Mouse (Mus musculus): Measurements from ENCODE around the gene Nit2. TPM values are rescaled to one million over a fixed set of nuclear protein-coding genes. Genes with fewer than 3 reads are reported as not detected.
"Not testable (repeated sequence)": the region's sequence is repeated elsewhere in the genome, so short reads cannot be mapped to it uniquely, and the experiment has no call there.

Gene Nit2
- polyA plus RNA-seq, 1 experiment from 2014 or later: 42.5 TPM

DNA sequence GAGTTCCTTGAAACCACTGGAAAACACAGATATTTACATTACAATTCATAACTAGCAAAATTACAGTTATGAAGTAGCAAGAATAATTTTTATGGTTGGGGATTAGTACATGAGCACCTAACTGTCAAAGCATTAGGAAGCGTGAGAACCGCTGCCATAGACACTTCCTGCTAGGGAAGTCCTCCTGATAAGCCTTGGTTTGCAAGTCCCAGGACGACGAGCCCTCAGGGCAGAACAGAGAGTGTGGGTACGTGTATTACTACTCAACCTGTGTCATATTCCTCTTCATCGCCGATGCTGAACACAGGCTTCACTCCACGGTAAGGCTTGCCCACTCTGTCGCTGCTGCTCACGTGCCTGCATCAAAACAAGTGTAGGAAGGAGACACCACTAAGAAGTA lies 10.5 kb upstream of the Nit2 start:
- peaks cover 57% of the 10 kb centered on the region for H3K36me3 ChIP-seq
- H3K4me2 ChIP-seq: no peak overlapping the region
- no peak overlapping the region for H3K9ac ChIP-seq
- no peak overlapping the region for H3K27ac ChIP-seq
- no peaks in the 10 kb centered on the region for H3K9me3 ChIP-seq (replicated peaks)
- 57% methylated on average over 10 of the region's 10 CpGs for WGBS (ENCODE audit: insufficient replicate concordance)
- no peaks in the 10 kb centered on the region for H3K27me3 ChIP-seq (replicated peaks)
- 0 out of 2 replicates have a peak, but pooled peaks cover 4% of the 10 kb centered on the region for H3K4me1 ChIP-seq
- no peak for ATAC-seq
- no peak overlapping the region for H3K4me3 ChIP-seq

DNA sequence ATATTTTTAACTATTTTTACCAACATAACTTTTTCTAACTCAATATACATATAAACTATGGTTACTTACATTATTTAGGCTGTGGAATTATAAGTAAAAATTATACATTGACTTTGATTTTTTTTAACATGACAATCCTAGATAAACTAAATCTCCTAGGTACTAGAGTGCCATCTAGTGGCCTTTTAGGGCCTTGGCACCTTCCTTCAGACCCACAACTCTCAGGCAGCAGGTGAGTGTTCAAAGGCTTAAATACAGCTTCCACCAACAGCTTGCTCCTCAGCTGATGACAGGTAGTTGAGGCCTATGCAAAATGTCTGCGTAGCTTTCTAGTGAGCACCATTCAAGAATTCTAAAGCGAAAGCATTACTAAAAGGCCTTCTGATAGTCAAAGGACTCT lies 10.1 kb upstream of the Nit2 start:
- Histone ChIP-seq H3K36me3 (peaks cover 57% of the 10 kb centered on the region), H3K27ac (no peak overlapping the region), H3K9me3 (replicated peaks) (no peaks in the 10 kb centered on the region), H3K4me3 (no peak overlapping the region), H3K9ac (no peak overlapping the region), H3K4me1 (0 out of 2 replicates have a peak, but pooled peaks cover 4% of the 10 kb centered on the region), H3K4me2 (no peak overlapping the region), H3K27me3 (replicated peaks) (no peaks in the 10 kb centered on the region)
- WGBS (ENCODE audit: insufficient replicate concordance): 42% methylated on average over 2 of the region's 2 CpGs
- ATAC-seq: no peak

DNA sequence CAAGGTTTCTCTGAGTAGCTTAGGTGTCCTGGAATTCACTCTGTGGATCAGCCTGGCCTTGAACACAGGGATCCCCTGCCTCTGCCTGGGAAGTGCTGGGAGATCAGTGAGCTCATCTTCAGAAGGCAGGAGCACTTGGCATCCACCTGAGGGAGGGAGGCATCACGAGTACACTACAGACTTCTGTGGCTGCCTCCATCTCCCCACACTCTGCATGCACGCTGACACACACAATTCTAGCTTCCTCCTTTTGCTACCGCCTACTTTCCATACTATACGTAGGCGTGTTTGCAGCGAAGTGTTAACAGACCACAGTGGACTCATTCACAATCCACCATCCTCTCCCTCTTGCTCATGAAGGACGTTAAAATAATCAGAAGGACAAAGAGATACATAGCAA lies 9.1 kb upstream of the Nit2 start:
- H3K27ac ChIP-seq: no peak overlapping the region
- ATAC-seq: no peak
- no peaks in the 10 kb centered on the region for H3K4me1 ChIP-seq
- WGBS (ENCODE audit: insufficient replicate concordance): 65% methylated on average over 7 of the region's 7 CpGs
- no peak overlapping the region for H3K4me2 ChIP-seq
- peaks cover 50% of the 10 kb centered on the region for H3K36me3 ChIP-seq
- H3K9ac ChIP-seq: no peak overlapping the region
- H3K4me3 ChIP-seq: no peak overlapping the region
- H3K9me3 ChIP-seq (replicated peaks): no peaks in the 10 kb centered on the region
- no peaks in the 10 kb centered on the region for H3K27me3 ChIP-seq (replicated peaks)

DNA sequence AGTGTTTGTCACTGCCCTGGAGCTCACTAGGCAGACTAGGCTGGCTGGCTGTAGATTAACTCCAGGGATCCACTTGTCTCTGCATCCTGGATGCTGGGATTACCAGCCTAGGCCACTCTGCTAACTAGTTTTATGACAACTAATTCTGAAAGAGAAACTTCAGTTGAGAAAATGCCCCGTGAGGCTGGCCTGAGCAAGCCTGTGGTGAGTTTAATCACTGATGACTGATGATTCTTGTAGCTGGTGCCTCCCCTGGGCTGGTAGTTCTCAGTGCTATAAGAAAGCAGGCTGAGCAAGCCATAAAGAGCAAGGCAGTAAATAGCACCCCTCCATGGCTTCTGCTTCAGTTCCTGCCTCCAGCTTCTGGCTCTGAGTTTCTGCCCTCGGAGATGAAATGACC lies 8.6 kb upstream of the Nit2 start:
- H3K36me3 ChIP-seq: peaks cover 50% of the 10 kb centered on the region
- no peak overlapping the region for H3K4me2 ChIP-seq
- no peaks in the 10 kb centered on the region for H3K9me3 ChIP-seq (replicated peaks)
- H3K27me3 ChIP-seq (replicated peaks): no peaks in the 10 kb centered on the region
- H3K4me1 ChIP-seq: no peaks in the 10 kb centered on the region
- no peak overlapping the region for H3K27ac ChIP-seq
- no peak overlapping the region for H3K9ac ChIP-seq
- 73% methylated on average over 2 of the region's 2 CpGs for WGBS (ENCODE audit: insufficient replicate concordance)
- H3K4me3 ChIP-seq: no peak overlapping the region
- no peak for ATAC-seq

DNA sequence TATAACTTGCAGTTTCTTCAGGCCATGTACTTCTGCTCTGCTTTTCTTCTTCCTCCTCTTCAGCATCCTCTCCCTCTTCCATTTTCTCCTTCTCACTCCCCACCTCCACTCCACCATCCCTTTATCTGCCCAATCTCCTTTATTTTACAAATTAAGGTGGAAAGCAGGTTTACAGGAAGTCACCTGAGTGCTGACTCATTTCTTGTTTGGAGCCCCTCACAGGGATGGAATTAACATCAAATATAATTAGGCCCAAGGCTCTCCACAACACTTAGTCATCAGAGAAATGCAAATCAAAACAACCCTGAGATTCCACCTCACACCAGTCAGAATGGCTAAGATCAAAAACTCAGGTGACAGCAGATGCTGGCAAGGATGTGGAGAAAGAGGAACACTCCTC lies 7.3 kb upstream of the Nit2 start:
- not testable (repeated sequence) for H3K27me3 ChIP-seq (replicated peaks); H3K4me3 ChIP-seq; H3K4me1 ChIP-seq; H3K9ac ChIP-seq; ATAC-seq; H3K4me2 ChIP-seq; H3K27ac ChIP-seq; H3K9me3 ChIP-seq (replicated peaks)
- H3K36me3 ChIP-seq: peaks cover 42% of the 10 kb centered on the region

- Histone ChIP-seq H3K4me1 (peaks cover 7% of the 10 kb centered on the region), H3K9ac (no peak overlapping the region), H3K9me3 (replicated peaks) (no peaks in the 10 kb centered on the region), H3K4me2 (no peak overlapping the region), H3K4me3 (no peak overlapping the region), H3K27ac (no peak overlapping the region), H3K36me3 (peaks cover 30% of the 10 kb centered on the region), H3K27me3 (replicated peaks) (no peaks in the 10 kb centered on the region)
- WGBS (ENCODE audit: insufficient replicate concordance): 79% methylated on average over 6 of the region's 6 CpGs
- no peak for ATAC-seq
Measured at GRCm38 (mm10) chr16:57171570-57171969, 4.4 kb upstream of the Nit2 start.

GRCm38 (mm10) chr16:57171161-57171560 lies 4.0 kb upstream of the Nit2 start:
- no peaks in the 10 kb centered on the region for H3K9me3 ChIP-seq (replicated peaks)
- no peak overlapping the region for H3K27ac ChIP-seq
- ATAC-seq: no peak
- H3K27me3 ChIP-seq (replicated peaks): no peaks in the 10 kb centered on the region
- peaks cover 8% of the 10 kb centered on the region for H3K4me1 ChIP-seq
- H3K9ac ChIP-seq: no peak overlapping the region
- H3K4me3 ChIP-seq: no peak overlapping the region
- 86% methylated on average over 8 of the region's 8 CpGs for WGBS (ENCODE audit: insufficient replicate concordance)
- H3K36me3 ChIP-seq: peaks cover 26% of the 10 kb centered on the region
- H3K4me2 ChIP-seq: no peak overlapping the region

- no peak overlapping the region for H3K4me3 ChIP-seq
- no peak overlapping the region for H3K9ac ChIP-seq
- ATAC-seq: no peak
- H3K27me3 ChIP-seq (replicated peaks): no peaks in the 10 kb centered on the region
- peaks cover 27% of the 10 kb centered on the region for H3K36me3 ChIP-seq
- WGBS (ENCODE audit: insufficient replicate concordance): 70% methylated on average over 4 of the region's 4 CpGs
- peaks cover 16% of the 10 kb centered on the region for H3K4me1 ChIP-seq
- H3K4me2 ChIP-seq: no peak overlapping the region
- no peaks in the 10 kb centered on the region for H3K9me3 ChIP-seq (replicated peaks)
- H3K27ac ChIP-seq: no peak overlapping the region
Measured at GRCm38 (mm10) chr16:57168236-57168635, 1.1 kb upstream of the Nit2 start.

GRCm38 (mm10) chr16:57167514-57167912 lies 372 bp upstream of the Nit2 start:
- ATAC-seq: peak; percentile 27

GRCm38 (mm10) chr16:57166086-57166485 lies 1.1 kb downstream of the Nit2 start:
- Histone ChIP-seq H3K4me1 (peaks cover 18% of the 10 kb centered on the region), H3K4me3 (peak overlapping the region; percentile 83), H3K27me3 (replicated peaks) (no peaks in the 10 kb centered on the region), H3K9ac (peak overlapping the region; percentile 86), H3K36me3 (peaks cover 39% of the 10 kb centered on the region), H3K9me3 (replicated peaks) (no peaks in the 10 kb centered on the region), H3K4me2 (peak overlapping the region; percentile 96), H3K27ac (no peak overlapping the region; the same call in 1 of the 2 replicates)
- WGBS (ENCODE audit: insufficient replicate concordance): 57% methylated on average over 6 of the region's 6 CpGs
- no peak for ATAC-seq

More at GRCm38 (mm10) chr16:57167514-57167912, 372 bp upstream of the Nit2 start:
- H3K27me3 ChIP-seq (replicated peaks): no peaks in the 10 kb centered on the region
- peak overlapping the region; percentile 86; the same call in 1 of the 2 replicates for H3K9ac ChIP-seq
- H3K4me3 ChIP-seq: peak overlapping the region; percentile 83
- peaks cover 32% of the 10 kb centered on the region for H3K36me3 ChIP-seq
- 31% methylated on average over 5 of the region's 5 CpGs for WGBS (ENCODE audit: insufficient replicate concordance)
- H3K27ac ChIP-seq: peak overlapping the region; percentile 86; the same call in 1 of the 2 replicates
- H3K9me3 ChIP-seq (replicated peaks): no peaks in the 10 kb centered on the region
- H3K4me1 ChIP-seq: peaks cover 18% of the 10 kb centered on the region
- H3K4me2 ChIP-seq: peak overlapping the region; percentile 96

DNA sequence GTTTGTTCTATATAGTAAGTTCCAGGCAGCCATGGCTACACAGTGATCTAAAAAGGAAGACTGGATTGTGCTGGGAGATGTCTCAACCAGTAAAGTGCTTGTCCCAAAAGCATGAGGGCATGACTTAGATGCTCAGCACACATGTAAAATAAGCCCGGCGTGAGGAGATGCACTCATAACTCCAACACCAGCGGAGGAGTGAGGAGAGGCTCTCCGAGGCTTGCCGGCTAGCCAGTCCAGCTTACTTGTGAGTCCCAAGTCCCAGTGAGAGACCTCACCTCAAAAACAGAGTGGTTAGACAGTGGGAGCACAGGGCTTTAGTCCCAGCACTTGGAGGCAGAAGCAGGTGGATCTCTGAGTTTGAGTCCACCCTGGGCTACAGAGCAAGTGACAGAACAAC lies 2.0 kb downstream of the Nit2 start:
- 93% methylated on average over 5 of the region's 5 CpGs for WGBS (ENCODE audit: insufficient replicate concordance)
- H3K9ac ChIP-seq: no peak overlapping the region
- no peak overlapping the region for H3K4me3 ChIP-seq
- H3K27ac ChIP-seq: no peak overlapping the region
- H3K4me1 ChIP-seq: peaks cover 18% of the 10 kb centered on the region
- H3K4me2 ChIP-seq: no peak overlapping the region
- no peak for ATAC-seq
- H3K9me3 ChIP-seq (replicated peaks): no peaks in the 10 kb centered on the region
- peaks cover 45% of the 10 kb centered on the region for H3K36me3 ChIP-seq
- H3K27me3 ChIP-seq (replicated peaks): no peaks in the 10 kb centered on the region

GRCm38 (mm10) chr16:57163694-57164093 lies 3.4 kb downstream of the Nit2 start:
- no peak overlapping the region for H3K4me3 ChIP-seq
- peaks cover 18% of the 10 kb centered on the region for H3K4me1 ChIP-seq
- no peak for ATAC-seq
- no peak overlapping the region for H3K9ac ChIP-seq
- WGBS (ENCODE audit: insufficient replicate concordance): 82% methylated on average over 1 of the region's 1 CpGs
- H3K27ac ChIP-seq: no peak overlapping the region
- no peaks in the 10 kb centered on the region for H3K9me3 ChIP-seq (replicated peaks)
- H3K27me3 ChIP-seq (replicated peaks): no peaks in the 10 kb centered on the region
- peaks cover 58% of the 10 kb centered on the region for H3K36me3 ChIP-seq
- no peak overlapping the region for H3K4me2 ChIP-seq

- 82% methylated on average over 5 of the region's 5 CpGs for WGBS (ENCODE audit: insufficient replicate concordance)
- Histone ChIP-seq H3K9me3 (replicated peaks) (no peaks in the 10 kb centered on the region), H3K36me3 (peaks cover 66% of the 10 kb centered on the region), H3K27ac (no peak overlapping the region), H3K27me3 (replicated peaks) (no peaks in the 10 kb centered on the region), H3K4me3 (no peak overlapping the region), H3K4me1 (peaks cover 18% of the 10 kb centered on the region), H3K9ac (no peak overlapping the region), H3K4me2 (no peak overlapping the region)
- ATAC-seq: no peak
Measured at GRCm38 (mm10) chr16:57162841-57163240, 4.3 kb downstream of the Nit2 start.

All from liver, embryonic 12.5 days (tissue).